Mouse (Mus musculus) heart, embryonic 14.5 days (tissue): ENCODE measurements around the gene Rnaseh2a. TPM values are rescaled to one million over a fixed set of nuclear protein-coding genes. Genes with fewer than 3 reads are reported as not detected.

ENCODE experiments used
- ATAC-seq: fragments of 200-750 bp; cut with Nextera tagmentation; 2 replicates; pipeline ENCODE4 v1.8.0; 2017; ENCODE audit warnings: low read depth, moderate TSS enrichment; ENCODE audit not compliant: insufficient number of reproducible peaks, insufficient read depth, low FRiP score
- H3K27ac ChIP-seq, 2 experiments: fragments of 200-500 bp in 1 of 2; fragments of 300-500 bp in 1 of 2; sonication (generic) in 1 of 2; replicated peaks in 1 of 2; 2 replicates each; pipeline ENCODE4 v1.5.1; 2012 to 2014; ENCODE audit warnings: low read depth in 2 of 2, low read length in 2 of 2, control low read depth in 1 of 2, mild to moderate bottlenecking in 1 of 2, mixed read lengths in 1 of 2; ENCODE audit not compliant: control insufficient read depth in 1 of 2, insufficient read depth in 1 of 2
- H3K27me3 ChIP-seq: fragments of 300-500 bp; sonication (generic); 2 replicates; pipeline ENCODE4 v1.6.1; 2014; ENCODE audit warnings: mild to moderate bottlenecking, low read length, control low read depth; ENCODE audit not compliant: control insufficient read depth, insufficient read depth
- H3K36me3 ChIP-seq: fragments of 300-500 bp; sonication (generic); 2 replicates; pipeline ENCODE4 v1.6.1; 2014; ENCODE audit warnings: mild to moderate bottlenecking, control low read depth, low read length, mixed read lengths; ENCODE audit not compliant: control insufficient read depth, insufficient read depth
- H3K4me1 ChIP-seq, 2 experiments: fragments of 200-500 bp in 1 of 2; fragments of 300-500 bp in 1 of 2; sonication (generic) in 1 of 2; 2 replicates each; pipeline ENCODE4 v1.6.1; 2012 to 2014; ENCODE audit warnings: low read length in 2 of 2, control low read depth in 1 of 2, mixed read lengths in 1 of 2; ENCODE audit not compliant: control insufficient read depth in 2 of 2, insufficient read depth in 2 of 2
- H3K4me2 ChIP-seq: fragments of 300-500 bp; sonication (generic); 2 replicates; pipeline ENCODE4 v1.6.1; 2014; ENCODE audit warnings: mild to moderate bottlenecking, low read length
- H3K4me3 ChIP-seq, 2 experiments: fragments of 200-500 bp in 1 of 2; fragments of 300-500 bp in 1 of 2; sonication (generic) in 1 of 2; 2 replicates each; pipeline ENCODE4 v1.5.1; 2012 to 2014; ENCODE audit warnings: low read length in 2 of 2, mild to moderate bottlenecking in 2 of 2, control low read depth in 1 of 2, low read depth in 1 of 2, moderate library complexity in 1 of 2; ENCODE audit not compliant: control insufficient read depth in 1 of 2, insufficient read depth in 1 of 2
- H3K9ac ChIP-seq: fragments of 300-500 bp; sonication (generic); 2 replicates; pipeline ENCODE4 v1.6.1; 2014; ENCODE audit warnings: mild to moderate bottlenecking, low read length
- H3K9me3 ChIP-seq: fragments of 300-500 bp; sonication (generic); 2 replicates; pipeline ENCODE4 v1.6.1; 2016; ENCODE audit warnings: low read length, control low read depth; ENCODE audit not compliant: control insufficient read depth
- WGBS: fragments of 180-500 bp; shearing (Covaris S2); extraction: QIAGEN DNeasy Blood & Tissue Kit; methylation state at CpG from one replicate; pipeline ENCODE4 v1.1.7; 2014; 5-methylcytosine and 5-hydroxymethylcytosine counted together
- polyA plus RNA-seq: library from polyadenylated mRNA; unstranded; fragments of >200 nt; fragmentation: Nextera tagmentation; extraction: Ambion mirVana; gene quantifications from 2 replicates; pipeline ENCODE4 v1.2.1, GENCODE M21; 2014

Gene Rnaseh2a
- polyA plus RNA-seq, 1 experiment from 2014 or later = 80.8 TPM

GRCm38 (mm10) chr8:84989311-84989731 lies 19.8 kb upstream of the Rnaseh2a start:
- no peak overlapping the region; the same call in 1 of the 2 replicates for H3K9ac ChIP-seq
- ATAC-seq = no peak
- H3K36me3 ChIP-seq = no peaks in the 10 kb centered on the region
- peaks cover 16 to 30% of the 10 kb centered on the region in 2 experiments; a peak in 3 of 4 replicates for H3K4me1 ChIP-seq
- WGBS = 18% methylated on average over 15 of the region's 15 CpGs
- H3K4me3 ChIP-seq = 0 out of 4 replicates have a peak overlapping the region, but pooled peaks of 1 of the 2 experiments have one; percentile 55
- H3K27ac ChIP-seq = no peak overlapping the region
- peak overlapping the region; percentile 91 for H3K4me2 ChIP-seq
- peaks cover 6% of the 10 kb centered on the region; the same call in 1 of the 2 replicates for H3K27me3 ChIP-seq
- H3K9me3 ChIP-seq = no peaks in the 10 kb centered on the region

- H3K36me3 ChIP-seq = no peaks in the 10 kb centered on the region
- 0 out of 2 replicates have a peak, but pooled peaks cover 3% of the 10 kb centered on the region for H3K27me3 ChIP-seq
- H3K4me3 ChIP-seq = no peak overlapping the region
- WGBS = 56% methylated on average over 2 of the region's 2 CpGs
- ATAC-seq = no peak
- peaks cover 16 to 30% of the 10 kb centered on the region in 2 experiments; a peak in 3 of 4 replicates for H3K4me1 ChIP-seq
- no peak overlapping the region for H3K27ac ChIP-seq
- H3K4me2 ChIP-seq = no peak overlapping the region
- H3K9ac ChIP-seq = no peak overlapping the region
- no peaks in the 10 kb centered on the region for H3K9me3 ChIP-seq
Measured at GRCm38 (mm10) chr8:84987903-84988302, 18.3 kb upstream of the Rnaseh2a start.

- H3K36me3 ChIP-seq = no peaks in the 10 kb centered on the region
- no peak overlapping the region for H3K9ac ChIP-seq
- ATAC-seq = no peak
- H3K9me3 ChIP-seq = no peaks in the 10 kb centered on the region
- no peak overlapping the region for H3K4me2 ChIP-seq
- 0 out of 2 replicates have a peak, but pooled peaks cover 3% of the 10 kb centered on the region for H3K27me3 ChIP-seq
- H3K27ac ChIP-seq = no peak overlapping the region
- 80% methylated on average over 5 of the region's 5 CpGs for WGBS
- H3K4me3 ChIP-seq = no peak overlapping the region
- peaks cover 17 to 30% of the 10 kb centered on the region in 2 experiments; a peak in 3 of 4 replicates for H3K4me1 ChIP-seq
Measured at GRCm38 (mm10) chr8:84987388-84987787, 17.8 kb upstream of the Rnaseh2a start.

GRCm38 (mm10) chr8:84986379-84986945 lies 16.9 kb upstream of the Rnaseh2a start:
- H3K4me2 ChIP-seq = peak overlapping the region; percentile 98
- peak overlapping the region; percentile 79 for H3K9ac ChIP-seq
- H3K4me1 ChIP-seq = peaks cover 21 to 35% of the 10 kb centered on the region in 2 experiments; a peak in 3 of 4 replicates

GRCm38 (mm10) chr8:84985684-84986378 lies 16.3 kb upstream of the Rnaseh2a start:
- peak; percentile 47 for ATAC-seq
- peaks cover 24 to 40% of the 10 kb centered on the region in 2 experiments for H3K4me1 ChIP-seq
- 0 out of 2 replicates have a peak, but pooled peaks cover 3% of the 10 kb centered on the region for H3K27me3 ChIP-seq
- under 1% methylated on average over 51 of the region's 53 CpGs for WGBS
- H3K9ac ChIP-seq = peak overlapping the region; percentile 79
- H3K27ac ChIP-seq = peak overlapping the region; percentile 18 to 49; a peak in 3 of 4 replicates
- H3K36me3 ChIP-seq = no peaks in the 10 kb centered on the region
- H3K9me3 ChIP-seq = no peaks in the 10 kb centered on the region
- peak overlapping the region; percentile 98 for H3K4me2 ChIP-seq
- peak overlapping the region; percentile 54 to 59 for H3K4me3 ChIP-seq

More at GRCm38 (mm10) chr8:84986379-84986945, 16.9 kb upstream of the Rnaseh2a start:
- 29% methylated on average over 8 of the region's 8 CpGs for WGBS
- no peak for ATAC-seq
- Histone ChIP-seq H3K36me3 (no peaks in the 10 kb centered on the region), H3K27me3 (0 out of 2 replicates have a peak, but pooled peaks cover 3% of the 10 kb centered on the region), H3K9me3 (no peaks in the 10 kb centered on the region), H3K27ac (peak overlapping the region; percentile 18 to 49; a peak in 2 of 4 replicates), H3K4me3 (peak overlapping the region; percentile 54 to 59)

- peak overlapping the region; percentile 98 for H3K4me2 ChIP-seq
- H3K27me3 ChIP-seq = 0 out of 2 replicates have a peak, but pooled peaks cover 3% of the 10 kb centered on the region
- no peak for ATAC-seq
- H3K4me1 ChIP-seq = peaks cover 25 to 44% of the 10 kb centered on the region in 2 experiments
- under 1% methylated on average over 23 of the region's 23 CpGs for WGBS
- H3K27ac ChIP-seq = peak overlapping the region in 1 of 2 experiments; percentile 49; a peak in 2 of 4 replicates
- no peaks in the 10 kb centered on the region for H3K9me3 ChIP-seq
- H3K9ac ChIP-seq = peak overlapping the region; percentile 79
- peak overlapping the region; percentile 54 to 59 for H3K4me3 ChIP-seq
- H3K36me3 ChIP-seq = no peaks in the 10 kb centered on the region
Measured at GRCm38 (mm10) chr8:84985049-84985683, 15.6 kb upstream of the Rnaseh2a start.
